Mouse (Mus musculus): ENCODE measurements at regions not wholly inside any gene's neighbourhood (a gene's known extent, or its start where the extent isn't known, plus 50 kb on each side); places are given as distances from the start of the nearest gene placed in this dataset.
A peak's percentile ranks its signal among the peaks of the same experiment; 100 is the strongest.

DNA sequence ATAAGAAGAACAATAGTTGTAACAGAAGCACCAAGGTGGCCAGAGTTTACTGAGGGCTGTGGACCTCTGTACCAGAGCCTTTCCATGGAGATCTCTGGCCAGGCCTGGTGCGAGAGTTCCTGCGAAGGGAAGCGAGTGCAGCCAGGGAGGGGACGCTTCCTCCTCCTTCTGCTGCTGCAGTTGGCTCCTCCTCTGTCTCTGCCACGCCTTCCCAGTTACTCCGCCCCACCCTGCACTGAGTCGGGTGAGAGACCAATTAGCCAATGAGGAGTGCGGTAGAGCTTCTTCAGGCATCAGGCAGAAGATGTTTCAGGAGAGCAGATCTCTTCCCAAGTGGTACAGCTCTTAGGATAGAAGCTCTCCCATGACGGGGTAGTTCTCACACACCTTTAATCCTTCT is 69.2 kb upstream of the Epb41l3 start:
- 0 out of 2 replicates have a peak, but pooled peaks have one; percentile 56 for ATAC-seq (replicated peaks; ENCODE audit: insufficient number of reproducible peaks, low FRiP score, low TSS enrichment, low read depth)
- H3K9me3 ChIP-seq (replicated peaks; ENCODE audit: control insufficient read depth, low read length): no peaks in the 10 kb centered on the region
- no peaks in the 10 kb centered on the region for H3K36me3 ChIP-seq (replicated peaks; ENCODE audit: control insufficient read depth, insufficient read depth, low read depth, low read length)
- H3K27ac ChIP-seq (replicated peaks; ENCODE audit: low read depth, low read length): no peak overlapping the region
- no peaks in the 10 kb centered on the region for H3K27me3 ChIP-seq (ENCODE audit: control insufficient read depth, insufficient read depth, low read length)
- no peak overlapping the region for H3K4me3 ChIP-seq (ENCODE audit: low read depth, low read length)
- WGBS: 31% methylated on average over 9 of the region's 9 CpGs
- H3K9ac ChIP-seq (replicated peaks; ENCODE audit: low read length): no peak overlapping the region
- peak; percentile 25 for DNase-seq (ENCODE audit: low spot score)
- H3K4me2 ChIP-seq (ENCODE audit: low read depth, low read length): no peak overlapping the region
- H3K4me1 ChIP-seq (ENCODE audit: control insufficient read depth, insufficient read depth, low read length): no peaks in the 10 kb centered on the region

Data from embryonic facial prominence, embryonic 11.5 days (tissue).